Mouse (Mus musculus) hematopoietic multipotent progenitor cell, adult 10-12 weeks (in vitro differentiated cells): ENCODE data around the gene 4930432K21Rik. TPM values are rescaled to one million over a fixed set of nuclear protein-coding genes. Genes with fewer than 3 reads are reported as not detected.

Experiments
- polyA plus RNA-seq: library from polyadenylated mRNA; stranded (reverse); fragments of >175 nt; gene quantifications from 2 replicates; pipeline ENCODE4 v1.2.3, GENCODE M21; 2012; ENCODE audit warnings: low replicate concordance

Gene 4930432K21Rik
- polyA plus RNA-seq, result 1.4 and 1.5 TPM in 2 replicates

GRCm38 (mm10) chr8:84147769-84148530 is at the start of gene 4930432K21Rik, which contains the start of gene Cc2d1a:
Gene 4930432K21Rik (plus strand): TSS chr8:84148025.
Gene Cc2d1a (minus strand): TSS chr8:84147936.

GRCm38 (mm10) chr8:84104697-84105609 is 42.9 kb upstream of the 4930432K21Rik start, which contains the start of gene Dcaf15:
Gene Dcaf15 (minus strand): TSS chr8:84104768.

GRCm38 (mm10) chr8:84125656-84126055 is 22.2 kb upstream of the 4930432K21Rik start, which contains the start of gene Podnl1:
Gene Podnl1 (plus strand): TSS chr8:84125989.

GRCm38 (mm10) chr8:84185117-84185516 is 37.3 kb downstream of the 4930432K21Rik start, which contains the start of gene Nanos3:
Gene Nanos3 (minus strand): TSS chr8:84185217.

Other genes with a start within 250 kb of the 4930432K21Rik start
- 9.4 and 20.9 TPM in 2 replicates for gene Adgrl1, start 247.9 kb upstream of the 4930432K21Rik start, polyA plus RNA-seq
- 0.90 and 1.4 TPM in 2 replicates for gene Gm10644, start 192.8 kb upstream of the 4930432K21Rik start, polyA plus RNA-seq
- 5.2 and 56.2 TPM in 2 replicates for gene Asf1b, start 192.5 kb upstream of the 4930432K21Rik start, polyA plus RNA-seq
- 22.7 and 25.1 TPM in 2 replicates for gene Prkaca, start 175.0 kb upstream of the 4930432K21Rik start, polyA plus RNA-seq
- 77.6 and 95.6 TPM in 2 replicates for gene Samd1, start 150.4 kb upstream of the 4930432K21Rik start, polyA plus RNA-seq
- gene 1700067K01Rik, start 146.5 kb upstream of the 4930432K21Rik start, polyA plus RNA-seq, result 0.76 and 0.78 TPM in 2 replicates
- 0.22 and 3.9 TPM in 2 replicates for gene 2210011C24Rik, start 135.9 kb upstream of the 4930432K21Rik start, polyA plus RNA-seq
- 0.13 and 0.14 TPM in 2 replicates for gene Palm3, start 126.6 kb upstream of the 4930432K21Rik start, polyA plus RNA-seq
- gene Il27ra, start 105.4 kb upstream of the 4930432K21Rik start, polyA plus RNA-seq, result 67.1 and 69.8 TPM in 2 replicates
- gene Rln3, start 103.0 kb upstream of the 4930432K21Rik start, polyA plus RNA-seq, result 3.7 and 4.7 TPM in 2 replicates
- gene Gm10643, start 82.9 kb upstream of the 4930432K21Rik start, polyA plus RNA-seq, result 0.11 and 0.15 TPM in 2 replicates
- gene Rfx1, start 81.2 kb upstream of the 4930432K21Rik start, polyA plus RNA-seq, result 87.3 and 149 TPM in 2 replicates
- gene Dcaf15, start 43.3 kb upstream of the 4930432K21Rik start, polyA plus RNA-seq, result 61.7 and 152 TPM in 2 replicates
- gene Podnl1, start 22.0 kb upstream of the 4930432K21Rik start, polyA plus RNA-seq, result 15.7 and 34.9 TPM in 2 replicates
- 37.2 and 82.2 TPM in 2 replicates for gene Cc2d1a, start 89 bp upstream of the 4930432K21Rik start, polyA plus RNA-seq
- gene Nanos3, start 37.2 kb downstream of the 4930432K21Rik start, polyA plus RNA-seq, result 0.42 and 0.59 TPM in 2 replicates
- 18.1 and 26.1 TPM in 2 replicates for gene Zswim4, start 89.0 kb downstream of the 4930432K21Rik start, polyA plus RNA-seq
- 192 and 194 TPM in 2 replicates for gene D8Ertd738e, start 101.7 kb downstream of the 4930432K21Rik start, polyA plus RNA-seq
- gene Mri1, start 109.3 kb downstream of the 4930432K21Rik start, polyA plus RNA-seq, result 25.3 and 68.4 TPM in 2 replicates
- gene Ccdc130, start 122.4 kb downstream of the 4930432K21Rik start, polyA plus RNA-seq, result 19.7 and 21.2 TPM in 2 replicates
- 15.5 and 30.3 TPM in 2 replicates for gene Cacna1a, start 240.4 kb downstream of the 4930432K21Rik start, polyA plus RNA-seq